Mouse (Mus musculus) ES-E14 (cell line): ENCODE results near the gene Fam241a. TPM values are rescaled to one million over a fixed set of nuclear protein-coding genes. Genes with fewer than 3 reads are reported as not detected.

Experiments
- DNase-seq: peaks from one replicate; pipeline ENCODE4 v3.0.0-alpha.2; 2013; ENCODE audit warnings: low read depth, low spot score
- H3K27ac ChIP-seq: 2 replicates; pipeline ENCODE4 v1.5.1; 2012; ENCODE audit warnings: low read depth, mild to moderate bottlenecking, low read length, moderate library complexity, mixed read lengths; ENCODE audit not compliant: poor library complexity, insufficient read depth, severe bottlenecking
- H3K36me3 ChIP-seq: 2 replicates; pipeline ENCODE4 v1.6.1; 2012; ENCODE audit warnings: mild to moderate bottlenecking, low read length, moderate library complexity, mixed read lengths; ENCODE audit not compliant: control insufficient read depth, poor library complexity, insufficient read depth, severe bottlenecking
- H3K4me1 ChIP-seq, 2 experiments: fragments of 150-350 bp in 1 of 2; sonication (generic) in 1 of 2; 2 replicates each; pipeline ENCODE4 v1.6.1; 2012; ENCODE audit warnings: low read length in 2 of 2, mild to moderate bottlenecking in 1 of 2, mixed read lengths in 1 of 2; ENCODE audit not compliant: control insufficient read depth in 2 of 2, insufficient read depth in 2 of 2, poor library complexity in 1 of 2
- H3K4me3 ChIP-seq, 2 experiments: fragments of 150-350 bp in 1 of 2; sonication (generic) in 1 of 2; 2 replicates each; pipeline ENCODE4 v1.5.1; 2012; ENCODE audit warnings: low read length in 2 of 2, low read depth in 1 of 2, mild to moderate bottlenecking in 1 of 2, mixed read lengths in 1 of 2; ENCODE audit not compliant: insufficient read depth in 1 of 2, poor library complexity in 1 of 2, severe bottlenecking in 1 of 2
- H3K9ac ChIP-seq: 2 replicates; pipeline ENCODE4 v1.6.1; 2012; ENCODE audit warnings: low read depth, mild to moderate bottlenecking, low read length, mixed read lengths; ENCODE audit not compliant: poor library complexity, insufficient read depth, severe bottlenecking
- H3K9me3 ChIP-seq: fragments of 150-350 bp; sonication (generic); 2 replicates; pipeline ENCODE4 v1.6.1; 2012; ENCODE audit warnings: low read depth, mild to moderate bottlenecking, low read length; ENCODE audit not compliant: control insufficient read depth, insufficient read depth
- CHD2 ChIP-seq: IDR thresholded peaks from 2 replicates; pipeline ENCODE4 v1.6.1; 2014; ENCODE audit warnings: mild to moderate bottlenecking, low read depth, low read length, inconsistent platforms
- HCFC1 ChIP-seq: IDR thresholded peaks from 2 replicates; pipeline ENCODE4 v1.6.1; 2012; ENCODE audit warnings: low read length, inconsistent platforms, borderline replicate concordance; ENCODE audit not compliant: insufficient read depth
- MAFK ChIP-seq: IDR thresholded peaks from 2 replicates; pipeline ENCODE4 v1.6.1; 2014; ENCODE audit warnings: mild to moderate bottlenecking, low read depth, low read length, inconsistent platforms; ENCODE audit not compliant: insufficient read depth
- ZC3H11A ChIP-seq: IDR thresholded peaks from 2 replicates; pipeline ENCODE4 v1.6.1; 2012; ENCODE audit warnings: low read depth, mild to moderate bottlenecking, inconsistent platforms, low read length, borderline replicate concordance
- ZNF384 ChIP-seq: IDR thresholded peaks from 2 replicates; pipeline ENCODE4 v1.6.1; 2012; ENCODE audit warnings: low read depth, low read length, inconsistent platforms
- in situ Hi-C, 2 experiments: fragments of 600-800 bp; cut with MboI; formaldehyde crosslinking; loops; one replicate each; pipeline ENCODE4 v1.15.1; 2025; ENCODE audit warnings: low sequenced_read_pairs in 2 of 2, inconsistent platforms in 1 of 2; ENCODE audit not compliant: unreplicated experiment in 2 of 2
- total RNA-seq: library from RNA; depleted of rRNA; stranded (reverse); fragments of 300-350 nt; gene quantifications from 2 replicates; pipeline ENCODE4 v1.2.3, GENCODE M21; 2012

Gene Fam241a
- total RNA-seq, 1 experiment = 0.71 TPM

GRCm38 (mm10) chr3:127841926-127842325 is 54.2 kb downstream of the Fam241a start:
- Histone ChIP-seq H3K27ac (no peak overlapping the region), H3K36me3 (no peaks in the 10 kb centered on the region), H3K4me3 (no peak overlapping the region), H3K4me1 (no peaks in the 10 kb centered on the region), H3K9ac (no peak overlapping the region), H3K9me3 (no peaks in the 10 kb centered on the region)
- no peak for DNase-seq
- TF ChIP-seq MAFK = no peak
- TF ChIP-seq HCFC1 = no peak
- no peak for TF ChIP-seq CHD2
- TF ChIP-seq ZC3H11A = no peak
- TF ChIP-seq ZNF384 = no peak
- in situ Hi-C loops = no loop called here

- Histone ChIP-seq H3K27ac (no peak overlapping the region), H3K4me3 (peak overlapping the region; percentile 72 to 84), H3K9ac (peak overlapping the region; percentile 77; the same call in 1 of the 2 replicates), H3K9me3 (no peaks in the 10 kb centered on the region), H3K4me1 (peaks cover 0 to 2% of the 10 kb centered on the region in 2 experiments; a peak in 1 of 4 replicates), H3K36me3 (no peaks in the 10 kb centered on the region)
- DNase-seq = no peak
- TF ChIP-seq MAFK = no peak
- TF ChIP-seq ZNF384 = no peak
- in situ Hi-C loops = no loop called here
Observed at GRCm38 (mm10) chr3:127837972-127838644, 58.0 kb downstream of the Fam241a start.

GRCm38 (mm10) chr3:127837154-127837865 is 58.8 kb downstream of the Fam241a start, which contains the start of gene Ap1ar:
Gene Ap1ar (minus strand): TSS chr3:127837523.
- Histone ChIP-seq H3K9me3 (no peaks in the 10 kb centered on the region), H3K4me1 (peaks cover 0 to 2% of the 10 kb centered on the region in 2 experiments; a peak in 1 of 4 replicates), H3K36me3 (no peaks in the 10 kb centered on the region), H3K4me3 (peak within 1 kb of the TSS; percentile 72 to 84), H3K27ac (peak within 1 kb of the TSS; percentile 51; the same call in 1 of the 2 replicates), H3K9ac (peak within 1 kb of the TSS; percentile 96)
- in situ Hi-C loops = no loop called here
- TF ChIP-seq CHD2 (no peak), HCFC1 (0 out of 2 replicates have a peak, but pooled peaks have one; percentile 46)
- peak; percentile 84 for DNase-seq

- in situ Hi-C loops = no loop called here
- TF ChIP-seq ZNF384 = no peak
- no peak for TF ChIP-seq ZC3H11A
- no peak for TF ChIP-seq HCFC1
- no peak for TF ChIP-seq CHD2
- TF ChIP-seq MAFK = no peak
- Histone ChIP-seq H3K4me3 (peak overlapping the region; percentile 72 to 84), H3K4me1 (peaks cover 0 to 2% of the 10 kb centered on the region in 2 experiments; a peak in 1 of 4 replicates), H3K9ac (peak overlapping the region; percentile 96), H3K9me3 (no peaks in the 10 kb centered on the region), H3K36me3 (no peaks in the 10 kb centered on the region), H3K27ac (no peak overlapping the region)
- peak; percentile 11 for DNase-seq
Observed at GRCm38 (mm10) chr3:127836798-127837153, 59.3 kb downstream of the Fam241a start.
